Mouse (Mus musculus) intestine, embryonic 15.5 days (tissue): ENCODE data around the gene Tlx1. TPM values are rescaled to one million over a fixed set of nuclear protein-coding genes. Genes with fewer than 3 reads are reported as not detected.

ENCODE experiments used
- ATAC-seq: fragments of 200-750 bp; cut with Nextera tagmentation; 2 replicates; pipeline ENCODE4 v1.8.0; 2017; ENCODE audit warnings: moderate TSS enrichment, moderate library complexity
- H3K27ac ChIP-seq: fragments of 300-500 bp; sonication (generic); 2 replicates; pipeline ENCODE4 v1.5.1; 2015; ENCODE audit warnings: mild to moderate bottlenecking, inconsistent platforms
- H3K27me3 ChIP-seq: fragments of 300-500 bp; sonication (generic); replicated peaks from 2 replicates; pipeline ENCODE4 v1.6.1; 2015; ENCODE audit warnings: inconsistent platforms
- H3K36me3 ChIP-seq: fragments of 300-500 bp; sonication (generic); 2 replicates; pipeline ENCODE4 v1.6.1; 2015; ENCODE audit warnings: inconsistent platforms
- H3K4me1 ChIP-seq: fragments of 300-500 bp; sonication (generic); replicated peaks from 2 replicates; pipeline ENCODE4 v1.6.1; 2015; ENCODE audit warnings: inconsistent platforms
- H3K4me2 ChIP-seq: fragments of 300-500 bp; sonication (generic); replicated peaks from 2 replicates; pipeline ENCODE4 v1.6.1; 2015; ENCODE audit warnings: mild to moderate bottlenecking, inconsistent platforms
- H3K4me3 ChIP-seq: fragments of 300-500 bp; sonication (generic); replicated peaks from 2 replicates; pipeline ENCODE4 v1.5.1; 2015; ENCODE audit warnings: inconsistent platforms
- H3K9ac ChIP-seq: fragments of 300-500 bp; sonication (generic); 2 replicates; pipeline ENCODE4 v1.6.1; 2015; ENCODE audit warnings: inconsistent platforms
- H3K9me3 ChIP-seq: fragments of 300-500 bp; sonication (generic); 2 replicates; pipeline ENCODE4 v1.6.1; 2016; ENCODE audit warnings: inconsistent platforms
- WGBS: fragments of 180-500 bp; shearing (Covaris S2); methylation state at CpG from one replicate; pipeline ENCODE4 v1.1.7; 2015; 5-methylcytosine and 5-hydroxymethylcytosine counted together
- polyA plus RNA-seq: library from polyadenylated mRNA; unstranded; fragments of >200 nt; fragmentation: Nextera tagmentation; extraction: Ambion mirVana; gene quantifications from 2 replicates; pipeline ENCODE4 v1.2.1, GENCODE M21; 2015

Tlx1 gene
- polyA plus RNA-seq, 1 experiment from 2014 or later: 0.11 TPM

DNA sequence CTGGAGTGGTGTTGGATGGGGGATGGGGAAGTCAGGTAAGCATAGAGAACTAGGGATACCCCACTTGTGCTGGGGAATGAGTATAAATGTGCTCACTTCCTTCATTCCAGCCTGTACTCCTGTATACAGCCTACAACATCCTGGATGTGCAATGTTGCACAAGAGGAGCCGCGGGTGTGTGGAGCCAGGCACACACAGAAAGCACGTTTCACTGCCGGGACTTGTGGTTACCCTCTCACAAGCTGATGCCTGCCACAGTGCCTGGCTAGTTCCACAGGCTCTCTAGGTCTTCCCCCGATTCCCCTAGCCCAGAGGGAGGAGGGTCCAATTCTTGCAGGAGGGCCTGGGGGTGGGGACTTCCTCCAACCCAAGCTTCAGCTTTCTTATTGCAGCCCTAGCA, 10.0 kb downstream of the Tlx1 start:
- Histone ChIP-seq H3K9me3 (no peaks in the 10 kb centered on the region), H3K36me3 (no peaks in the 10 kb centered on the region), H3K27me3 (peaks cover 97% of the 10 kb centered on the region), H3K4me1 (no peaks in the 10 kb centered on the region), H3K27ac (no peak overlapping the region), H3K9ac (no peak overlapping the region), H3K4me3 (no peak overlapping the region), H3K4me2 (peak overlapping the region; percentile 22; the same call in 1 of the 2 replicates)
- WGBS: 0% methylated on average over 5 of the region's 5 CpGs
- no peak; the same call in 1 of the 2 replicates for ATAC-seq

GRCm38 (mm10) chr19:45161093-45161492, 10.6 kb downstream of the Tlx1 start:
- ATAC-seq: no peak
- H3K9ac ChIP-seq: no peak overlapping the region
- no peaks in the 10 kb centered on the region for H3K36me3 ChIP-seq
- H3K9me3 ChIP-seq: no peaks in the 10 kb centered on the region
- H3K4me1 ChIP-seq: no peaks in the 10 kb centered on the region
- no peak overlapping the region for H3K4me3 ChIP-seq
- 1% methylated on average over 12 of the region's 12 CpGs for WGBS
- peak overlapping the region; percentile 22; the same call in 1 of the 2 replicates for H3K4me2 ChIP-seq
- peaks cover 94% of the 10 kb centered on the region for H3K27me3 ChIP-seq
- no peak overlapping the region for H3K27ac ChIP-seq

GRCm38 (mm10) chr19:45162181-45162580, 11.7 kb downstream of the Tlx1 start:
- Histone ChIP-seq H3K27ac (no peak overlapping the region), H3K9me3 (no peaks in the 10 kb centered on the region), H3K4me3 (no peak overlapping the region), H3K36me3 (no peaks in the 10 kb centered on the region), H3K4me2 (no peak overlapping the region), H3K9ac (no peak overlapping the region), H3K4me1 (no peaks in the 10 kb centered on the region), H3K27me3 (peaks cover 89% of the 10 kb centered on the region)
- 33% methylated on average over 7 of the region's 7 CpGs for WGBS
- ATAC-seq: no peak

GRCm38 (mm10) chr19:45162871-45163270, 12.4 kb downstream of the Tlx1 start:
- WGBS: 3% methylated on average over 12 of the region's 12 CpGs
- no peaks in the 10 kb centered on the region for H3K36me3 ChIP-seq
- no peak overlapping the region for H3K4me2 ChIP-seq
- H3K4me1 ChIP-seq: no peaks in the 10 kb centered on the region
- peaks cover 89% of the 10 kb centered on the region for H3K27me3 ChIP-seq
- H3K9me3 ChIP-seq: no peaks in the 10 kb centered on the region
- H3K9ac ChIP-seq: no peak overlapping the region
- H3K4me3 ChIP-seq: no peak overlapping the region
- no peak for ATAC-seq
- H3K27ac ChIP-seq: no peak overlapping the region

- peaks cover 34% of the 10 kb centered on the region for H3K27me3 ChIP-seq
- H3K27ac ChIP-seq: no peak overlapping the region
- no peak for ATAC-seq
- no peaks in the 10 kb centered on the region for H3K36me3 ChIP-seq
- H3K4me2 ChIP-seq: no peak overlapping the region
- H3K4me1 ChIP-seq: no peaks in the 10 kb centered on the region
- no peak overlapping the region for H3K4me3 ChIP-seq
- 67% methylated on average over 7 of the region's 7 CpGs for WGBS
- H3K9me3 ChIP-seq: no peaks in the 10 kb centered on the region
- H3K9ac ChIP-seq: no peak overlapping the region
Measured at GRCm38 (mm10) chr19:45170451-45170850, 20.0 kb downstream of the Tlx1 start.

DNA sequence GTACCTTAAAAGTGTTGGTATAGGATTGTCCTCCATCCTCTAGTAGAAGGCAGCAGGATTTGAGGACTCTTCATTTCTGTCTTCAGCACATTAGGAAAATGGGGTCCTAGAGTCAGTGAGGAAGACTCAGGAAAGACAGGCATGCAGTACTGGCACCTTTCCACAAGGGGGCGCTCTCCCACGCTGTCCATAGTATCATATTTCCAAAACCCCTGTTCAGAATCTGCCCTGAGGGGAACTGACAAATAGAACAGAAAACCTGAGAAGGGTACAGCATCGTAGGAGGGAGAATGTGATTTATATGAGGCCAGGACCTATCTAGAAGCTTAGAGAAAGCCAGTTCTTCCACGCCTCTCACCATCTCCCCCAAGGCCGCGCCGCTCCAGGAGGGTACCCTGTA, 24.3 kb downstream of the Tlx1 start:
- H3K4me2 ChIP-seq: no peak overlapping the region
- peaks cover 4% of the 10 kb centered on the region; the same call in 1 of the 2 replicates for H3K4me1 ChIP-seq
- no peak overlapping the region for H3K27ac ChIP-seq
- no peaks in the 10 kb centered on the region for H3K36me3 ChIP-seq
- ATAC-seq: no peak
- no peak overlapping the region for H3K9ac ChIP-seq
- 55% methylated on average over 7 of the region's 7 CpGs for WGBS
- H3K27me3 ChIP-seq: peaks cover 10% of the 10 kb centered on the region; the same call in 1 of the 2 replicates
- no peak overlapping the region for H3K4me3 ChIP-seq
- H3K9me3 ChIP-seq: no peaks in the 10 kb centered on the region

DNA sequence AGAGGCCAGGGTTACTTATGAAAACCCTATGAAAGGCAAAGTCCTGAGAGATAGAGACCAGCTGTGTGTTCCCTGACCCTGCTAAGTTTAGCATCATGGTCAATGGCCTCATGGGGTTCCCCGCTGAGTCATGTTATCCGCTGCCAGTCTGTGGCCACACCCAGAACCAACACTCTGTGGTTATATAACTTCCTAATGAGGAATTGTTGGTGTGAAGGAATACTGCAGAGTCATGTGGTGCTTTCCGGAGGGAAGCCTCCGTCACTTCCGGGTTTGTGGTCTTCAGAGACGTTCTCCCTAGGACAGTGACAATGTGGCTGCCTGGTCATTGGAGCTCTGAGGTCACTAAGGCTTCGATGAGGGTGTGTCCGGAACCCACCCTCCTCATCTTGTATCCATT, 25.8 kb downstream of the Tlx1 start:
- H3K4me3 ChIP-seq: no peak overlapping the region
- 67% methylated on average over 8 of the region's 8 CpGs for WGBS
- no peaks in the 10 kb centered on the region for H3K36me3 ChIP-seq
- H3K27me3 ChIP-seq: peaks cover 5% of the 10 kb centered on the region; the same call in 1 of the 2 replicates
- ATAC-seq: no peak
- no peak overlapping the region for H3K9ac ChIP-seq
- H3K9me3 ChIP-seq: peaks cover 3% of the 10 kb centered on the region; the same call in 1 of the 2 replicates
- H3K4me2 ChIP-seq: no peak overlapping the region
- peaks cover 4% of the 10 kb centered on the region; the same call in 1 of the 2 replicates for H3K4me1 ChIP-seq
- H3K27ac ChIP-seq: no peak overlapping the region

DNA sequence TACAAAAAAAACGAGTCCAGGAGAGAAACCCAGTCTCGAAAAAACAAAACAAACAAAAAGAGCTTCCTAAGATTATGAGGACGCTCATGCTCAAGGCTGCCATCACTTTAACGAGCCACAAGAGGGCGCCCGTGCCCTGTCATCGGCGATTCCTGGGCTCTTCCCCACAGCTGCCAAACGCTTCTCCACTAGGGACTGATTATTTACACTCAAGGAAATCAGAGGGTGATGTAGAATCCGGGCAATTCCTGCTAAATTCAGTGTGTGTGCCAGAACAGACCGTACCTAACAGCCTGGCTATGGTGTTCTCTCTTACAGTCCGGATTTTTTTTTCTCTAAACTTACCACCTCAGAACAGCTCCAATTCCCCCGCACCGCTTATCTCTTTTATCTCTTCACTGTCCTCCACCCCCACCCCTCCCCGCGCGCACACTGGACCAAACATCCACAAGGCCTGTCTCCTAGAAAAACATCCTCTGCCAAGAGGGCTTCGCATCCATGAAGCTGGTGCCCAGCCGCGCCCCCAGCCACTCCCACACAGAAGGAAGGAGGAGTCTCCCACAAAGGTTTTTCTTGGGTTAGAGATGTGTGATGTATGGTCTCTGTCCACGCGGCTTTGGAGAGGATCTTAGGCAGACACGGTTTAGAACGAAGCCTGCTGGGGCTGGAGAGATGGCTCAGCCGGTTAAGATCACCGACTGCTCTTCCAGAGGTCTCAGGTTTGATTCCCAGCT, 26.7 kb downstream of the Tlx1 start:
- Histone ChIP-seq H3K27ac (no peak overlapping the region), H3K9me3 (peaks cover 3% of the 10 kb centered on the region; the same call in 1 of the 2 replicates), H3K36me3 (no peaks in the 10 kb centered on the region), H3K4me2 (peak overlapping the region; percentile 32), H3K9ac (no peak overlapping the region), H3K4me3 (no peak overlapping the region), H3K27me3 (peaks cover 5% of the 10 kb centered on the region; the same call in 1 of the 2 replicates), H3K4me1 (peaks cover 4% of the 10 kb centered on the region; the same call in 1 of the 2 replicates)
- 12% methylated on average over 26 of the region's 26 CpGs for WGBS
- ATAC-seq: peak; percentile 43

- Histone ChIP-seq H3K4me1 (peaks cover 4% of the 10 kb centered on the region; the same call in 1 of the 2 replicates), H3K27me3 (no peaks in the 10 kb centered on the region), H3K4me3 (no peak overlapping the region), H3K36me3 (no peaks in the 10 kb centered on the region), H3K9ac (no peak overlapping the region), H3K27ac (no peak overlapping the region), H3K9me3 (peaks cover 3% of the 10 kb centered on the region; the same call in 1 of the 2 replicates), H3K4me2 (no peak overlapping the region)
- ATAC-seq: no peak
- WGBS: 87% methylated on average over 4 of the region's 4 CpGs
Measured at GRCm38 (mm10) chr19:45179451-45179850, 29.0 kb downstream of the Tlx1 start.

DNA sequence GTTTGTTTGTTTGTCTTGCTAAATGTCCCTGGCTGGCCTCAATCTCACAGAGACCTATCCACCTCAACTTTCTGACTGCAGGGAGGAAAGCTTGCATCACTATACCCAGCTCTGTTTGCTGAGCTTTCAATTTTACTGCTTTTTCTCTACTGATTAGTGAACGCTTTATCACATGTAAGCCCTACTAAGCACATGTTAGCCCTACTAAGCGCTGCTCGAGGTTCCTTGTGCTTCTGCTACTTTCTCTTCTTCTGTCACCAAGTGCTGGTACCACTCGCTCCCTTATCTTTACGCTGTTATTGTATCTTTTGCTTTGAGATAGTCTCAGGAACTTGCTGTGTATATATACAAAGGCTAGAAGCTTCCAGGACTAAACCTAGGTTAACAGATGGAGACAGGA, 30.0 kb downstream of the Tlx1 start:
- Histone ChIP-seq H3K27me3 (no peaks in the 10 kb centered on the region), H3K4me1 (peaks cover 4% of the 10 kb centered on the region; the same call in 1 of the 2 replicates), H3K27ac (no peak overlapping the region), H3K9me3 (peaks cover 3% of the 10 kb centered on the region; the same call in 1 of the 2 replicates), H3K9ac (no peak overlapping the region), H3K4me2 (no peak overlapping the region), H3K4me3 (no peak overlapping the region), H3K36me3 (no peaks in the 10 kb centered on the region)
- WGBS: 83% methylated on average over 5 of the region's 5 CpGs
- ATAC-seq: no peak

DNA sequence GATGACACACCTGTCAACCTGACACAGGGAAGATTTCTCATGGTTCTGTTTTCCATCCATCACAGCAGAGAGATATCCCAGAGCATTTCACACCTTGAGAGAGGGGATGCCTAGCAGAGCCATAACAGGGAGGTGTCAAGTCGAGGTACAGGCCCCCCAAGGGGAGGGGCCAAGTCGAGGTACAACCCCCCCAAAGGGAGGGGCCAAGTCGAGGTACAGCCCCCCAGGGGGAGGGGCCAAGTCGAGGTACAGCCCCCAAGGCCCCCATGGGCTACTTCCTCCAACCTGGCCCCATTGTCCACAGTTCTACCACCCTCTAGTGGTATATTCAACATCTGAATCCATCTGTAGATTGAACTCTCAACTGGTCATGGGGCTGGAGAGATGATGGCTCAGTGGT, 44.2 kb downstream of the Tlx1 start:
- peaks cover 5% of the 10 kb centered on the region; the same call in 1 of the 2 replicates for H3K9me3 ChIP-seq
- no peak overlapping the region for H3K27ac ChIP-seq
- no peaks in the 10 kb centered on the region for H3K27me3 ChIP-seq
- ATAC-seq: no peak
- 47% methylated on average over 4 of the region's 4 CpGs for WGBS
- no peaks in the 10 kb centered on the region for H3K4me1 ChIP-seq
- H3K4me3 ChIP-seq: no peak overlapping the region
- H3K9ac ChIP-seq: no peak overlapping the region
- H3K36me3 ChIP-seq: no peaks in the 10 kb centered on the region
- H3K4me2 ChIP-seq: no peak overlapping the region

GRCm38 (mm10) chr19:45196967-45197366, 46.5 kb downstream of the Tlx1 start:
- Histone ChIP-seq H3K36me3 (no peaks in the 10 kb centered on the region), H3K27ac (no peak overlapping the region), H3K27me3 (no peaks in the 10 kb centered on the region), H3K4me2 (no peak overlapping the region), H3K9me3 (peaks cover 5% of the 10 kb centered on the region; the same call in 1 of the 2 replicates), H3K4me3 (no peak overlapping the region), H3K4me1 (no peaks in the 10 kb centered on the region), H3K9ac (no peak overlapping the region)
- ATAC-seq: no peak
- 85% methylated on average over 8 of the region's 8 CpGs for WGBS
